Mouse (Mus musculus) heart, embryonic 10.5 days (tissue): ENCODE data around the gene Trpc5os. TPM values are rescaled to one million over a fixed set of nuclear protein-coding genes. Genes with fewer than 3 reads are reported as not detected.

Experiments used
- DNase-seq: peaks from one replicate; pipeline ENCODE4 v3.0.0-alpha.2; 2017; ENCODE audit warnings: low spot score
- H3K27ac ChIP-seq: fragments of 300-500 bp; sonication (generic); 2 replicates; pipeline ENCODE4 v1.5.1; 2016; ENCODE audit warnings: mild to moderate bottlenecking
- H3K27me3 ChIP-seq: fragments of 300-500 bp; sonication (generic); 2 replicates; pipeline ENCODE4 v1.6.1; 2016; ENCODE audit warnings: mild to moderate bottlenecking; ENCODE audit not compliant: poor library complexity, insufficient read depth, severe bottlenecking
- H3K36me3 ChIP-seq: fragments of 300-500 bp; sonication (generic); 2 replicates; pipeline ENCODE4 v1.6.1; 2016; ENCODE audit warnings: mild to moderate bottlenecking, moderate library complexity
- H3K4me1 ChIP-seq: fragments of 300-500 bp; sonication (generic); 2 replicates; pipeline ENCODE4 v1.6.1; 2016; ENCODE audit warnings: mild to moderate bottlenecking
- H3K4me3 ChIP-seq: fragments of 300-500 bp; sonication (generic); 2 replicates; pipeline ENCODE4 v1.5.1; 2016; ENCODE audit warnings: mild to moderate bottlenecking, moderate library complexity
- H3K9me3 ChIP-seq: fragments of 300-500 bp; sonication (generic); 2 replicates; pipeline ENCODE4 v1.6.1; 2016; ENCODE audit warnings: mild to moderate bottlenecking, moderate library complexity
- WGBS: fragments of 180-500 bp; shearing (Covaris S2); methylation state at CpG from one replicate; pipeline ENCODE4 v1.1.7; 2016; 5-methylcytosine and 5-hydroxymethylcytosine counted together
- polyA plus RNA-seq: library from polyadenylated mRNA; unstranded; fragments of >200 nt; fragmentation: Nextera tagmentation; extraction: Ambion mirVana; gene quantifications from 2 replicates; pipeline ENCODE4 v1.2.1, GENCODE M21; 2016

Trpc5os gene
- 0.12 and 0.21 TPM in 2 replicates for polyA plus RNA-seq

- no peak within 1 kb of the TSS for H3K27ac ChIP-seq
- 83% methylated on average over 5 of the region's 5 CpGs for WGBS
- no peak within 1 kb of the TSS for H3K4me3 ChIP-seq
- no peaks in the 10 kb centered on the region for H3K9me3 ChIP-seq
- no peaks in the 10 kb centered on the region for H3K27me3 ChIP-seq
- no peak for DNase-seq
- no peaks in the 10 kb centered on the region for H3K36me3 ChIP-seq
- H3K4me1 ChIP-seq = no peaks in the 10 kb centered on the region
These were observed at the start of gene Trpc5os for GRCm38 (mm10) chrX:144456281-144456680. Trpc5os (plus strand) TSS chrX:144456581.

GRCm38 (mm10) chrX:144408036-144408435 is 48.3 kb upstream of the Trpc5os start:
- 63% methylated on average over 5 of the region's 5 CpGs for WGBS
- Histone ChIP-seq H3K27me3 (no peaks in the 10 kb centered on the region), H3K4me1 (no peaks in the 10 kb centered on the region), H3K4me3 (no peak overlapping the region), H3K9me3 (no peaks in the 10 kb centered on the region), H3K27ac (no peak overlapping the region), H3K36me3 (no peaks in the 10 kb centered on the region)
- DNase-seq = no peak

- DNase-seq = no peak
- Histone ChIP-seq H3K27me3 (no peaks in the 10 kb centered on the region), H3K4me3 (no peak overlapping the region), H3K4me1 (no peaks in the 10 kb centered on the region), H3K9me3 (no peaks in the 10 kb centered on the region), H3K27ac (no peak overlapping the region), H3K36me3 (no peaks in the 10 kb centered on the region)
- 60% methylated on average over 1 of the region's 1 CpGs for WGBS
These were observed 36.1 kb upstream of the Trpc5os start for GRCm38 (mm10) chrX:144420259-144420658.

- H3K36me3 ChIP-seq = no peaks in the 10 kb centered on the region
- no peaks in the 10 kb centered on the region for H3K4me1 ChIP-seq
- 86% methylated on average over 1 of the region's 1 CpGs for WGBS
- no peak overlapping the region for H3K4me3 ChIP-seq
- H3K27ac ChIP-seq = no peak overlapping the region
- no peaks in the 10 kb centered on the region for H3K9me3 ChIP-seq
- DNase-seq = no peak
- H3K27me3 ChIP-seq = no peaks in the 10 kb centered on the region
These were observed 35.3 kb upstream of the Trpc5os start for GRCm38 (mm10) chrX:144421091-144421490.

- H3K36me3 ChIP-seq = no peaks in the 10 kb centered on the region
- H3K4me1 ChIP-seq = no peaks in the 10 kb centered on the region
- no peaks in the 10 kb centered on the region for H3K9me3 ChIP-seq
- 75% methylated on average over 3 of the region's 3 CpGs for WGBS
- H3K27ac ChIP-seq = no peak overlapping the region
- no peaks in the 10 kb centered on the region for H3K27me3 ChIP-seq
- DNase-seq = no peak
- no peak overlapping the region for H3K4me3 ChIP-seq
These were observed 32.5 kb upstream of the Trpc5os start for GRCm38 (mm10) chrX:144423848-144424247.

GRCm38 (mm10) chrX:144464416-144464815 is 8.0 kb downstream of the Trpc5os start:
- Histone ChIP-seq H3K4me3 (no peak overlapping the region), H3K4me1 (no peaks in the 10 kb centered on the region), H3K9me3 (no peaks in the 10 kb centered on the region), H3K27ac (no peak overlapping the region), H3K36me3 (no peaks in the 10 kb centered on the region), H3K27me3 (no peaks in the 10 kb centered on the region)
- 79% methylated on average over 2 of the region's 2 CpGs for WGBS
- DNase-seq = no peak

GRCm38 (mm10) chrX:144491394-144491793 is 35.0 kb downstream of the Trpc5os start:
- Histone ChIP-seq H3K4me3 (no peak overlapping the region), H3K27me3 (no peaks in the 10 kb centered on the region), H3K9me3 (no peaks in the 10 kb centered on the region), H3K4me1 (no peaks in the 10 kb centered on the region), H3K27ac (no peak overlapping the region), H3K36me3 (no peaks in the 10 kb centered on the region)
- no peak for DNase-seq
- 70% methylated on average over 1 of the region's 1 CpGs for WGBS

GRCm38 (mm10) chrX:144523239-144523638 is 66.9 kb downstream of the Trpc5os start:
- H3K27ac ChIP-seq = no peak overlapping the region
- no peaks in the 10 kb centered on the region for H3K9me3 ChIP-seq
- H3K36me3 ChIP-seq = no peaks in the 10 kb centered on the region
- no peak overlapping the region for H3K4me3 ChIP-seq
- WGBS = 73% methylated on average over 5 of the region's 5 CpGs
- no peak for DNase-seq
- H3K27me3 ChIP-seq = no peaks in the 10 kb centered on the region
- H3K4me1 ChIP-seq = no peaks in the 10 kb centered on the region

GRCm38 (mm10) chrX:144526042-144526441 is 69.7 kb downstream of the Trpc5os start:
- H3K4me1 ChIP-seq = no peaks in the 10 kb centered on the region
- no peak for DNase-seq
- no peaks in the 10 kb centered on the region for H3K36me3 ChIP-seq
- no peak overlapping the region for H3K27ac ChIP-seq
- no peaks in the 10 kb centered on the region for H3K9me3 ChIP-seq
- no peak overlapping the region for H3K4me3 ChIP-seq
- WGBS = 58% methylated on average over 7 of the region's 7 CpGs
- no peaks in the 10 kb centered on the region for H3K27me3 ChIP-seq

Other genes starting within 250 kb of the Trpc5os start
- 14.9 and 21.5 TPM in 2 replicates for gene Alg13, start 138.8 kb upstream of the Trpc5os start, polyA plus RNA-seq
- gene Trpc5, start 231.6 kb downstream of the Trpc5os start, polyA plus RNA-seq = 0.24 and 0.44 TPM in 2 replicates
- 0.68 and 0.72 TPM in 2 replicates for gene Rtl4, start 232.3 kb downstream of the Trpc5os start, polyA plus RNA-seq